Mouse (Mus musculus) neutrophil, adult 5-6 weeks (primary cell): Measurements from ENCODE around the gene Tnfrsf14. TPM values are rescaled to one million over a fixed set of nuclear protein-coding genes. Genes with fewer than 3 reads are reported as not detected.

ENCODE experiments used
- ATAC-seq: fragments of 151-379, 151-347 bp; 2 replicates; pipeline ENCODE4 v1.8.0; 2017; ENCODE audit warnings: mild to moderate bottlenecking, moderate TSS enrichment; ENCODE audit not compliant: insufficient number of reproducible peaks, poor library complexity, low FRiP score, severe bottlenecking; ENCODE audit errors: extremely low read depth
- total RNA-seq: library from RNA; stranded (forward); fragments of 200-1000 nt; gene quantifications from 2 replicates; pipeline ENCODE4 v1.2.3, GENCODE M21; 2017

The Tnfrsf14 gene
- total RNA-seq = 32.6 and 33.8 TPM in 2 replicates

- no peak for ATAC-seq
Measured at GRCm38 (mm10) chr4:154928395-154929087, at the start of gene Tnfrsf14. Tnfrsf14 (minus strand) TSS chr4:154928563.

DNA sequence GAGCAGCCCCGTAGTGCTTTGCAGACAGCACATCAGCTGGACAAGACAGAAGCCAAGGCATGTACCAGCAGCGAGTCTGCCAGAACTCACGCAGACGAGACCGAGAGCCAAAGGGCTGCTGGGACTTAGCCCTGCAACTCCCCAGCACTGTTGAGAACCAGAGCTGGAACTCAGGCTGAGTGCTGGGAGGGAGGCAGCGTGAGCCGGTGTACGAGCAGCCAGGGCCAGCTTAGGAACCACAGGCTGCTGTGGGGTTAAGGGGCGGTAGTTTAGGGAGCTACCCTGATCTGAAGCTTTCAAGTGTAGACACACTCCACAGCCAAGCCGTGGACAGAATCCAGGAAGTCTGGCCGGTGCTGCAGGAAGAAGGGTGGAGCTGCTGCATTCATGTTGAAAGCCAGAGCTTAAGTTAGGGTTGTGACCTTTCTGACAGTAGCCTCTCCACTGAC, 45.8 kb upstream of the Tnfrsf14 start:
- ATAC-seq = no peak

GRCm38 (mm10) chr4:154972546-154972945, 44.2 kb upstream of the Tnfrsf14 start:
- no peak for ATAC-seq

- no peak for ATAC-seq
Measured at GRCm38 (mm10) chr4:154967173-154967572, 38.8 kb upstream of the Tnfrsf14 start.

DNA sequence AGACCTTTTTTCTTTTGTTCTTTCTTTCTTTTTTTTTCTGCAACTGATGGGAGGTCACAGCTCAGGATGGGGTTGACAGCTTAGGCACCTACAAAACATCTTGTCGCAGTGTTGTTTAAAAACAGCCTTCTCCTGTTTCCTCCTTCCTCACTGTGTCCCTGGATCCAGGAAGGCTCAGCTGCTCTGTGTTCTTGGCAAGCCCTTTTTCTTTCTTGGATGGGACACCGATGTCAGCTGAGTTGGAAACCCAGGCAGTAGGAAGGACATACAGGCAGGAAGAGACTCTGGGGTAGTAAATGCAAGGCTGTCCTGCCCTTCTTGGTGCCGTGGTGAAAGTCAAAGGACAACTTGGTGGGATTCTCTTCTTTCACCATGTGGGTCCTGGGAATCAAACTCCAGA, 37.5 kb upstream of the Tnfrsf14 start:
- ATAC-seq = no peak

- ATAC-seq = no peak
Measured at GRCm38 (mm10) chr4:154964581-154965235, 36.3 kb upstream of the Tnfrsf14 start.

GRCm38 (mm10) chr4:154963901-154964580, 35.7 kb upstream of the Tnfrsf14 start, which contains the start of gene Pank4:
Pank4 (plus strand) TSS chr4:154964123.
- peak; percentile 77 for ATAC-seq

DNA sequence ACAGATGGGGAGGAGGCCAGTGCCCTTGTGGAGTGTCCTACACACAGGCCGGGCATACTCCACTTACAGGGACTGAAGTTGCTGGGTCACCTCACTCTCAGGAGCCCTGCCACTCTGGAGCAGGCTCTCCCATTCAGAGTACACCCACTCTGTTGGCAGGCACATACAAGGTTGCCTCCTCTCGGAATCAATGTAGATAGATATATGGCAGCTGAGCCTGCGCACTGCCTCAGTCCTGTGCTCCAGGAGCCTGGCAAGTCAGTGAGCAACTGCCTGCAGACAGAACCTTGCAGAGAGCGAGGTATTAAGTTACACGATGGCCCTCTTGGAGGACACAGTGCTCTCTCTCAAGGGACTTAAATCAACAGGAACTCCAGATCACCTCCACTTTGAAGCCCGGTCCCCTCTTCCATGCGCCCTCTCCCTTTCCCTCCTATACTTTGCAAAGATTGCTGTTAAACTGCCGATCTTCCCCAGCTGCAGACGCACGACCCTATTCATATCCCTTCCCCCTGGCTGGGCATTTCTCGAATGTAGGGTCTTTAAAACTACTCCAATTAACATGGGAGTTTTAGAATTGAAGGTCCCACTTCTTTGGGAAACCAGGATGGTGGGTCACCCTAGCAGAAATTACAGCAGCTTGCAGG, 35.0 kb upstream of the Tnfrsf14 start:
- no peak for ATAC-seq

DNA sequence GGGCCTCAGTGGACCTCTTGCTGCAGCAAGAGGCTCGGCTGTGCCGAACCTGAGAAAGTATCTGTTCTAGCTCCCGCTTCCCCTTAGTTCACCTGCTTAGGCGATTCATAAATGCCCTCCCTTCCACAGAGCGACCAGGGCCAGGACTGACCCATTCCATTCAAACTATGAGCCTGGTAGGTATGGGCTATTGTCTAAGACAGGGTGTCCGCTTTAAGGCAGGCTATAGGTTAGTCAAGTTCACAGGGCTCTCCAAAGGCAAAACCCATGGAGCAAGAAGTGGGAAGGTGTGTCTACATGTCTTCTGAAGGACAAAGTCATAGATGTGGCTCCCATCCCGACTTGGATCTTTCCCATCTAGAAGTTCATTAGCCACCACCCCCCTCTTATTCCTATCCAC, 34.3 kb upstream of the Tnfrsf14 start:
- no peak for ATAC-seq

- ATAC-seq = peak; percentile 55; the same call in 1 of the 2 replicates
Measured at GRCm38 (mm10) chr4:154961911-154962310, 33.5 kb upstream of the Tnfrsf14 start.

DNA sequence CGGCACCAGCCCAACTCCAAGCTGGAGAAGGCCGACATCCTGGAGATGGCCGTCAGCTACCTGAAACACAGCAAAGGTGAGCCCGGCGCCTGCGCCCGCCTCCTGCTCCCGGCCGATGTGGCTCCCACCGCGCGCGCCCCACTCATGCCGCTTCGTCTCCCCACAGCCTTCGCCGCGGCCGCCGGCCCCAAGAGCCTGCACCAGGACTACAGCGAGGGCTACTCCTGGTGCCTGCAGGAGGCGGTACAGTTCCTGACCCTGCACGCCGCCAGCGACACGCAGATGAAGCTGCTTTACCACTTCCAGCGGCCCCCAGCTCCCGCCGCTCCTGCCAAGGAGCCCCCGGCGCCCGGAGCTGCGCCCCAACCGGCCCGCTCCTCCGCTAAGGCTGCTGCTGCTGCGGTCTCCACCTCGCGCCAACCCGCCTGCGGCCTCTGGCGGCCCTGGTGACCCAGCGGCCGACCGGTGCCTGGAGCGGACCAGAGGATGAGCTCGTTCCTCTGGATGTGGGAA, 32.9 kb upstream of the Tnfrsf14 start:
- peak; percentile 34; the same call in 1 of the 2 replicates for ATAC-seq

GRCm38 (mm10) chr4:154960690-154961225, 32.4 kb upstream of the Tnfrsf14 start, which contains the start of gene Hes5:
Hes5 (plus strand) TSS chr4:154960923.
- no peak for ATAC-seq

- no peak for ATAC-seq
Measured at GRCm38 (mm10) chr4:154960021-154960689, 31.8 kb upstream of the Tnfrsf14 start.

GRCm38 (mm10) chr4:154958621-154959020, 30.3 kb upstream of the Tnfrsf14 start:
- no peak for ATAC-seq

GRCm38 (mm10) chr4:154958171-154958570, 29.8 kb upstream of the Tnfrsf14 start:
- no peak for ATAC-seq

- ATAC-seq = no peak
Measured at GRCm38 (mm10) chr4:154957289-154957993, 29.1 kb upstream of the Tnfrsf14 start.

GRCm38 (mm10) chr4:154956604-154957003, 28.2 kb upstream of the Tnfrsf14 start:
- no peak for ATAC-seq
